Mouse (Mus musculus) bone marrow macrophage, adult 2 months (primary cell): ENCODE measurements around the gene Sema5a.

Source experiments
- CTCF ChIP-seq: IDR thresholded peaks from 2 replicates; pipeline ENCODE4 v1.5.1; 2012; ENCODE audit warnings: low read depth, mild to moderate bottlenecking, low read length, moderate library complexity
- POLR2A ChIP-seq: IDR thresholded peaks from 2 replicates; pipeline ENCODE4 v1.6.1; 2012; ENCODE audit warnings: mild to moderate bottlenecking, low read depth, low read length, borderline replicate concordance

- no peak for TF ChIP-seq POLR2A
- no peak for TF ChIP-seq CTCF
Observed at GRCm38 (mm10) chr15:32543181-32543580, 298.6 kb downstream of the Sema5a start.
